Mouse (Mus musculus): ENCODE measurements around the gene Cenpu.

DNA sequence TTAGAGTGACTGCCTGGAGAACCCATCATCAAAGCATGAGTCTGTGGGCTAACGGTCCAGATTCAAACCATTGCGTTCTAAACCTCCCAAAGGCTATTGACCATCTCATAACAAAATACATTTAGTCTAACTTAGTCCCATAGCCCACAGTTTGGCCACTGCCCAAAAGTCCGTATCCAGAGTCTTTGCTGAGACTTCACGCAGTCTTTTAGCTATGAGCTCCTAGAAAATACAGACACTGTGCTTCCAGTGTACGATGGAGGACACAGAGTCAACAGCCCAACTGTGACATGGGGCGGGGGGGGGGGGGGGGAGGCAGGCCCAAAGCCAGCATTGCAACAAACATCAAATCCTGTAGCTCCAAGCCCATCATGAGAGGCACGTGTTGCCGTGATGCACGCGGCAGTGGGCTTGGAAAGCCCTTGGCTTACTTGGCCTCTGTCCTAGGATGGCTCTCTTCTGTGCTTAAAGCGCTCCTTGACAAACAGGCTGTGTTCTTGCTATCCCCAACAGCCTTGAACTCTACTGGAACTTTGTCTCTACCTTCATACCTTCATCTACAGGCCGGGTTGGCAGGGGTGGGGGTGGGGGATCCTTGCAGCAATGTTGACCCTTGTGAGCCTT lies 48.6 kb upstream of the Cenpu start:
- TF ChIP-seq POLR2A (IDR thresholded peaks at IDR 0.05; ENCODE audit: insufficient read depth, low read length), result no peak
- TF ChIP-seq CTCF (IDR thresholded peaks at IDR 0.05; ENCODE audit: low read depth, low read length), result no peak
- no peak for TF ChIP-seq EP300 (IDR thresholded peaks at IDR 0.05; ENCODE audit: insufficient read depth, low read depth, low read length)
